Mouse (Mus musculus) thymus, postnatal 0 days (tissue): ENCODE measurements at regions not wholly inside any gene's neighbourhood (a gene's known extent, or its start where the extent isn't known, plus 50 kb on each side); places are given as distances from the start of the nearest gene placed in this dataset.

Experiments used
- DNase-seq: peaks from one replicate; pipeline ENCODE4 v3.0.0-alpha.2; 2015; ENCODE audit warnings: low spot score

- no peak for DNase-seq
These were observed 210.7 kb downstream of the Gm26897 start for GRCm38 (mm10) chr5:111944273-111944971.

- DNase-seq: no peak
These were observed 211.2 kb downstream of the Gm26897 start for GRCm38 (mm10) chr5:111944972-111945285.

DNA sequence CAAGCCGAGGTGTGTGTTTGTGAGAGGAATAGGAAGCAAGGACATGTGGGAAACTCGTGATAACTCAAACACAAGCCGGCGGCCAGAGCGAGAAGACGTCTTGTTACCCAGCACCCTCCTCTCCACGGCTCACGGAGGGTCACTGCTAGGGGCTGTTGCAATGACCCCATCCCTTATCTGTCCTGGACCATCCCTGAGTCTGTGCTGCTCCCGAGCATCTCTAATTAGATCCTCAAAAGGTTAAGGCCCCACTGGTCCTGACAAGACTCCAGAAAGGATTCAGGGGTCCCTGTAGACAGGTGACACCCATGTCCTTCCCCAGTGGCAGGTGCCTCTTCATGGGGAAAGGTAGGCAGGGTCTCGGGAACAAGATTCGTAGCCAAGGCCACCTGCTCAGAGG is 212.6 kb downstream of the Gm26897 start:
- no peak for DNase-seq

- no peak for DNase-seq
These were observed 224.0 kb downstream of the Gm26897 start for GRCm38 (mm10) chr5:111957698-111958097.

DNA sequence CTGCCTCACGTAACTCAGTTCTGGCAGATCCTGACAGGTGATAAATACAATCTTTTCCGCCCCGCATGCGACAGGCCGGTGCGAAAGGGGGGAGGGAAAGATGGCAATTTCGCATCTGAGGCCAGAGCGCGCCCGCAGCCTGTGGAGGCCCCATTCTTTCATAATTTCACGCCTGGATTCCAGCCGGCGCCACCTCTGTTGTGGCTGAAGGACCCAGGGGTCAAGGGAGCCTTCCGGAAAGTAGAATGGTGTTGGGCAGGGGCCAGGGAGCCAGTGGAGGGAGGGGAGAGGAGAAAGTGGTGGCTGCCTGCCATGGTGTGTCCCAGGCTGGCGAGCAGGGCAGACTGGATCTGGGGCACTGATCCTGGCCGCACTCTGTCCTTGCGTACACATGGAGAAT is 224.5 kb downstream of the Gm26897 start:
- DNase-seq: no peak

DNA sequence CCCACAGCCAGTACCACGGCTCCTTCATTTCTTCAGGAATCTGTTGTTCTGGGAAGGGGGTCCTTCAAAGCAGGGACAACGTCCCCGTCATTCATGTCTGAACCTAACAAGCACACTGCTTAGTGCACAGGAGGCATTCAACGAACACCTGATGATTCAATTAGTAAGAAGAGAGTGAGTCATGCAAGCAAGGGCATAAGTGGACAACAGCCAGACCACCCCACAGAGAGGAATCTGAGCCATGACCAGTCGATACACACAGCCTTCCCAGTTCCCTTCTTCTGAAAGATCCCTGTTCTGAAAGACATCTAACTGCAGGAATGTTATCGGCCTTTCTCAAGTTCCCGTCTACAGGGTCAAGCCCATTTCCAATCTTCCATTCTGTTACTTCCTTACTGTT is 231.6 kb downstream of the Gm26897 start:
- no peak for DNase-seq

DNA sequence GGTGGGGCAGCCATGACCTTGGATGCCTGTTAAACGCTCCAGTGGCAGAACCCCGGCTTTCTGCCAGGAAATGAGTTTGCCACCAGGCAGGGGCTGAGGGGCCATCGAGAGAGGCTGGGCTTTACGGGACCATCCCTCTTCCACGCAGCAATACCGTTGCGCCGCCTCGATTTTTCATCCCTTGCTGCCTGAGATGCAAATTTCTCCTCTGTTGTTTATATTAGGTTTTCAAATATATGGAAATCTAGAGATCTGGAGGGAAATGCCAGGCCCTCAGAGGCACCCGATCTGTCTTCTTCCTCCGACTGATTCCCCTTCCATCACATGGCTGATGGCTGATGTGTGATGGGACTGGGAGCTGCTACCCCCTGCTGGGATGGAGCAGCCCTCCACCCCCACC is 234.4 kb downstream of the Gm26897 start:
- no peak for DNase-seq

DNA sequence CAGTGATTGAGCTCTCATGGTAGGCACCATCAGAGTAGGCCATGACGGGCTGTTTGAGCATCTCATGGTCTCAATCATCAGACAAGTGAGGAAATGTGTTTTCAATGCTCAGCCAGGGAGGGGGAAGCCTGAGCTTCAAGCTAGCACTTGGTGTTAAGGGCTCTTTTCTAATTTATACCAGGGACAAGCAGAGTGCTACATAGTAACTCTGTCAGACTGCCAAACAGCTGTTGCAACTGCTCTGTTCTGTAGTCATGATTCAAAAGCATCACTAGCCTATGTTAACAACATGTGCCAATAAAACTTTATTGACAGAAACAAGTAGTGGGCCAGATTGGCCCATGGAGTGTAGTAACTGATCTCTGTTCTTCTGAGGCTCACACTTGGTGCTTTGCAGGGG is 235.0 kb downstream of the Gm26897 start:
- DNase-seq: no peak

- no peak for DNase-seq
These were observed 237.5 kb downstream of the Gm26897 start for GRCm38 (mm10) chr5:111971193-111971592.

GRCm38 (mm10) chr5:111971952-111972351 is 238.2 kb downstream of the Gm26897 start:
- no peak for DNase-seq

DNA sequence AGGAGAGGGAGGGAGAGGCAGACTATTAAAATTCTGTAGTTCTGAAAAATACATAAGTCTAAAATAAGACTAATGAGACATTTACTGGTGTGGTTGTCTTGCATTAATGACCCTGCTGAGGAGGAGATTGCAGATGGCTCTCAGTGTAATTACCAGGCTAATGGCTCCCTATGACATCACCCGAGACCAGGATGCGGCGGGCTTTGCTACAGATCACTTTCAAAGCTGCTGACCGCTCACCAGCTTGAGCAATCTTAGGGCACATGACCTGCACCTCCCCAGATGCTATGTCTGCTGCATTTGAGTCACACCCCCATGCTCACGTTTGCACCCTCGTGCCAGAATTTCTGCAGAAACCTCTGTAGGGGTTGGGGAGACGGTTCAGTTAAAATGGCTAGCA is 242.0 kb downstream of the Gm26897 start:
- no peak for DNase-seq

DNA sequence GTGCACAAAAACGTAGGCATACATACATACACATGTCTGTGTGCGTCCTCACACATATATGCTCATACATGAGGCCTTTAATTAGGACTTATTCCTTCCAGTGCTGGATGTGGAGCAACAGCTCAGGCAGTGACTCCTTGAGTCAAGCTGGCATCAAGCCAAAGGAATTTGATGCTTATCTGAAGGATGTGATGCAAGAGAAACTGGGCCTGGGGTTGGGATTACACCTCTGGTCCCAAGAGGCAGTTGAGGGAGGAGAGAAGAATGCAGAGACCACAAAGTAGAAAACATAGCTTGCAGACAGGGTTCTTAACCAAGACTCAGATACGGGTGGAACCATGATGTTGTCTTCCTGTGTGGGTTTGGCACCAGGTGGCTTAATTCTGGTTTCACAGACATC is 245.9 kb downstream of the Gm26897 start:
- DNase-seq: peak; percentile 36

- no peak for DNase-seq
These were observed 248.4 kb downstream of the Gm26897 start for GRCm38 (mm10) chr5:111982106-111982505.

DNA sequence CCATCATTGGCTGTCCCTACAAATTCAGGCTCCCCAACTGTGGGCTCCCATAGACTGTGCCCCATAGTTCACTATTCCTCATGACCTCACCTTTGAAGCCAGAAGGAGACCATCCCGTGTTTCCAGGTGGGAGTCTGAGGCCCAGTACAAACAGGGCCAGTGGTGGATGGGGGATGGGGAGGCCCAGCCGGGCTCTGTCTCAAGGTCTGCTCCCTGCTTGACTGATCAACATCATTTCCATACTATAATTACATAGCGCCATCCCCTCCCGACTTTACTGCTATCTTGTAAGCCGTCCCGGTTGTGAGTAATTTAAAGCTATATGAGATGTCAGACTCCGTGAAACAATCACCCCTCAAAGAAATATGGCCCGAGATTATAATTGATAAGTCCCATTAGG is 252.3 kb downstream of the Gm26897 start:
- no peak for DNase-seq

- DNase-seq: no peak
These were observed 253.3 kb downstream of the Gm26897 start for GRCm38 (mm10) chr5:111987036-111987435.

DNA sequence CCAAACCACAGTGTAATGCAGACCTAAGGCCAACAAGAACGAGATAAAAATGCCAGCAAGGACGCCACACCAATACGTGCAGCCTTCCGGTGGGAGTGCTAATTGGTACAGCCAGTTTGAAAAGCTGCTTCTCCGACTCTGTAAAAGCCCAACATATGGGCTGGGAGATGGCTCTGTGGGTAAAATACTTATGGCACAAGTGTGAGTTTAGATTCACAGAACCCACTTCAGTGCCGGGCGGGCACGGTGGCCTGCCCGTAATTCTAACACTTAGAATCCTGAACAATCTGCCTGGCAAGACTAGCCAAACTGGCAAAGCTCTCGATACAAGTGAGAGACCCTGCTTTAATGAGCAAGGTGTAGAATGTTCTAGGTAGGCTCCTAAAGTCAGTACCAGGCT is 258.1 kb downstream of the Gm26897 start:
- no peak for DNase-seq

DNA sequence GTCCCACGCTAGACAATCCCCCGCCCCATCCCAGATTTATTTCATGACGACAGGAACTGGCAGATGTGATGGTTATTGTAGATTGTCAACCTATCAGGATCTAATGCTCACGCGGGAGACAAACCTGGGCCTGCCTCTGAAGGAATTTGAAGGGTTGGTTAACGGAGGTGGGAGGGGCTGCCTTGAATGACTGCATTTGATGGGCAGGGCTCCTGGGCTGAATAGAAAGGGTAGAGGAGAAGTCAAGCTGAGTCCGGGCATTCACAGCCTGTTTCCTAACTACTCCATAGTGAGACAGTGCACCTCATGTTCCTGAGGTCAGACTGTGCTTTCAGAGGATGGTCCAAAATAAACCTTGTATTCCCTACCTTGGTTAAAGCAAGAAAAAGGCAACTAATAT is 259.1 kb downstream of the Cryba4 start:
- no peak for DNase-seq

DNA sequence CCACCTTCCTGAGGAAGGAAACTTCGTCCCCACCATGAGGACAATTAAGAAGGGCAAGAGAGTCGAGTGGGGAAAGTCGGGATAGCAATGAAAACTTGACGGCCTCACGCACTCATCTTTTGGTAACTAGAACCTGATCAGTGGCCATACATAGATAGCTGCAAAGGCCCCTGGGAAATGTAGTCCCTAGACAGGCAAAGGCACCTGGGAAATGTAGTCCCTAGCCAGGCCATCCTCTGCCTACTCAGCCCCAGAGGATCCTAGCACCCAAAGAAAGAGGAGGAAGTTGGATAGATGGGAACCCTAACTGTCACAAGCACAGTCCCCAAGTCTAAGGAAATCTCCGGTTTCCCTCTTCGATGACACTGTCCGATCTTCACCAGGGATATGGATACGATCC is 258.4 kb downstream of the Cryba4 start:
- DNase-seq: no peak

GRCm38 (mm10) chr5:111996806-111997205 is 255.5 kb downstream of the Cryba4 start:
- DNase-seq: no peak

- DNase-seq: no peak
These were observed 250.3 kb downstream of the Cryba4 start for GRCm38 (mm10) chr5:112001742-112002701.

GRCm38 (mm10) chr5:112002856-112003660 is 249.3 kb downstream of the Cryba4 start:
- DNase-seq: no peak

DNA sequence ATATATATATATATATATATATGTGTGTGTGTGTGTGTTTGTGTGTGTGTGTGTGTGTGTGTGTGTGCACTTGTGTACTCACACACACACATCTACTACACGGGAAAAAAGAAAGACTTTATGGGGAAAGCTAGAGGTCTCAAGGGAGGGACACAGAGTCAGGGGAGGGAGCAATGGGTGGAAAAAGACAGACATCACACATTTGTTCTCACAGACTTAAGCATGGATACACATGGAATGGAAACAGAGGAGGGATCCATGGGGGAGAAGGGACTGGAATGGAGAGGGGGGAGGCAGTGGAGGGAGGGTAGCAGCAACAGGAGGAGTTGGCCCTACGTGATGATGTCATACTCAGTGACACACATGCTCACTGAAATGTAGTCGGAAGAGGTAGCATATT is 248.3 kb downstream of the Cryba4 start:
- DNase-seq: no peak
